ENCODE assay signal across 12 mouse cellular contexts in the genomic region with DNA sequence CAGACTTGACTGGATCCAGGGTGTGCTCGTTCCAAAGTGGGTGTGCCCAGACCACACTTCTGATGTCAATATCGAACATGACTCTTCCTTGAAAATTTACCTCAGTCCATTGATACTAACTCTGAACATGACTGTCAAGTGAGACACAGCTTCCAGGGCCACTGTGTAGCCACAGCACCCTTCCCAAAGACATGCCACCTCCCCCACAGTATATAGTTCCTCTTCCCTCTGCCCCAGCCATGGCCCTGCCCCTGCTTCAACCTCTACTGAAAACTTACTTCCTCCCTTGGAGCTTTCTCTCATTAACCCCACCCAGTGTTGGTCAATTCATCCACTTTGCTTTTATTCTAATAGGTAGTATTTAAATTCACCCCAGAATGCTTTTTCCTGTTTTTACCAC. TPM values are rescaled to one million over a fixed set of nuclear protein-coding genes. Genes with fewer than 3 reads are reported as not detected.
DNase-seq lines count a peak whose midpoint lies in the region; ATAC-seq and TF ChIP-seq lines count a peak whose summit lies in the region.
"Had no signal": no experiment of that assay in that cellular context is flagged by ENCODE, and none has a peak within 500 bp of the region (broad histone marks: within the 10 kb centered on the region; RNA-seq: fewer than 3 reads in every experiment).

No protein-coding gene starts in this region.

- H3K4me1 ChIP-seq in brown adipose tissue, adult 24 weeks (ENCODE audit: control insufficient read depth, insufficient read depth, insufficient read length, low read length): peaks cover 66% of the 10 kb centered on the region
- H3K4me1 ChIP-seq in liver, embryonic 16.5 days (ENCODE audit: control insufficient read depth, low read depth, low read length): peaks cover 14% of the 10 kb centered on the region
- H3K4me1 ChIP-seq: forebrain, embryonic 13.5 days had no signal

- no peaks in the 10 kb centered on the region for H3K36me3 ChIP-seq in liver, embryonic 16.5 days (ENCODE audit: control insufficient read depth, insufficient read depth)
- H3K36me3 ChIP-seq: intestine, embryonic 15.5 days had no signal

- WGBS in liver, embryonic 16.5 days (ENCODE audit: insufficient replicate concordance): 20% methylated on average over 2 of the region's 2 CpGs

- no peaks in the 10 kb centered on the region for H3K27me3 ChIP-seq in liver, embryonic 16.5 days (ENCODE audit: control insufficient read depth, insufficient read depth, low read depth, low read length)
- H3K27me3 ChIP-seq: forebrain, embryonic 13.5 days; intestine, embryonic 15.5 days had no signal

- peak; percentile 55; the same call in 1 of the 2 replicates for ATAC-seq in liver, embryonic 16.5 days (ENCODE audit: low read depth)
- no peak for ATAC-seq in activated CD4-positive, CD25-positive, alpha-beta regulatory T cell, adult 4 months
- ATAC-seq: forebrain, embryonic 13.5 days; intestine, embryonic 15.5 days had no signal

- TF ChIP-seq CTCF in layer of hippocampus, adult 2 months (conservative IDR thresholded peaks at IDR 0.05): no peak

- peak in 1 of 2 experiments; percentile 13 for DNase-seq in layer of hippocampus, adult 2 months (ENCODE audit: low spot score in 2 of 2)
- no peak for DNase-seq in layer of hippocampus, adult 18-20 months (ENCODE audit: low spot score in 2 of 2)
- peak; percentile 39 to 53 for DNase-seq in spleen, postnatal 14 days (ENCODE audit: low spot score in 2 of 2)
- no peak for DNase-seq in left cerebral cortex, adult 18-20 months (ENCODE audit: low spot score in 2 of 2)
- DNase-seq in c-Kit-positive CD71-positive TER-119-positive erythroid progenitor cells, embryonic 14.5 days (ENCODE audit: low spot score): no peak
- DNase-seq: cerebellum, adult 8-10 months; lung, embryonic 14.5 days had no signal

- peak overlapping the region; percentile 20; the same call in 1 of the 2 replicates for H3K4me2 ChIP-seq in liver, embryonic 16.5 days (ENCODE audit: low read depth, low read length)
- H3K4me2 ChIP-seq: forebrain, embryonic 13.5 days; intestine, embryonic 15.5 days; lung, embryonic 14.5 days had no signal

- H3K9me3 ChIP-seq in liver, embryonic 16.5 days (replicated peaks; ENCODE audit: control insufficient read depth, low read length): no peaks in the 10 kb centered on the region
- H3K9me3 ChIP-seq: forebrain, embryonic 13.5 days; intestine, embryonic 15.5 days had no signal

- peak overlapping the region; percentile 23; the same call in 1 of the 2 replicates for H3K27ac ChIP-seq in layer of hippocampus, adult 2 months
- peak overlapping the region; percentile 98 for H3K27ac ChIP-seq in brown adipose tissue, adult 24 weeks (replicated peaks; ENCODE audit: low read depth, low read length)
- H3K27ac ChIP-seq in liver, embryonic 16.5 days (ENCODE audit: low read length): peak overlapping the region; percentile 68
- H3K27ac ChIP-seq: forebrain, embryonic 13.5 days had no signal

- H3K9ac ChIP-seq in liver, embryonic 16.5 days (ENCODE audit: low read depth, low read length): no peak overlapping the region
- H3K9ac ChIP-seq: forebrain, embryonic 13.5 days; intestine, embryonic 15.5 days; lung, embryonic 14.5 days had no signal

- H3K4me3 ChIP-seq in layer of hippocampus, adult 2 months: no peak overlapping the region
- H3K4me3 ChIP-seq in brown adipose tissue, adult 24 weeks (ENCODE audit: insufficient read depth, low read depth, low read length): peak overlapping the region; percentile 40; the same call in 1 of the 2 replicates
- no peak overlapping the region for H3K4me3 ChIP-seq in liver, embryonic 16.5 days (ENCODE audit: low read depth, low read length)
- H3K4me3 ChIP-seq: forebrain, embryonic 13.5 days; intestine, embryonic 15.5 days had no signal

RNA-seq across cellular contexts. Expression of a gene that starts 34.0 kb away (rescaled TPM):
- total RNA-seq in layer of hippocampus, adult 2 months (2021): 1 to 10 TPM; 4.0 to 4.3 TPM
- total RNA-seq in layer of hippocampus, adult 18-20 months (2021): 1 to 10 TPM; 4.1 to 5.4 TPM
- 11.7 and 19.1 TPM in 2 replicates for polyA plus RNA-seq in brown adipose tissue, adult 24 weeks (2012; ENCODE audit: insufficient read depth, insufficient read length, missing spikeins)
- polyA plus RNA-seq in liver, embryonic 16.5 days (2015; fragmentation: Nextera tagmentation; extraction: Ambion mirVana): 6.9 and 8.2 TPM in 2 replicates
- 1 to 10 TPM; 5.8 to 6.4 TPM for total RNA-seq in left cerebral cortex, adult 18-20 months (2021)
- polyA plus RNA-seq in activated CD4-positive, CD25-positive, alpha-beta regulatory T cell, adult 4 months (2017; shearing (Covaris generic)): 100 to 1,000 TPM; 114 to 122 TPM

Comparison
In these comparisons a context has a peak if more than half of its experiments do, and no peak if none do; other contexts are left out.
1. DNase-seq: peak in spleen, postnatal 14 days (2 of 2); none in layer of hippocampus, adult 18-20 months (0 of 2), left cerebral cortex, adult 18-20 months (0 of 2) and c-Kit-positive CD71-positive TER-119-positive erythroid progenitor cells, embryonic 14.5 days (single experiment).
2. H3K27ac ChIP-seq: peak in every context shown above with its lines; median percentile 98 in brown adipose tissue, adult 24 weeks; 68 in liver, embryonic 16.5 days; 23 in layer of hippocampus, adult 2 months.